Mouse (Mus musculus) G1E (cell line): Measurements from ENCODE around the gene Taf1c.

ENCODE experiments used
- CTCF ChIP-seq: IDR thresholded peaks from 2 replicates; pipeline ENCODE4 v1.5.1; 2012; ENCODE audit warnings: low read depth, low read length, inconsistent platforms, mixed read lengths
- TAL1 ChIP-seq: conservative IDR thresholded peaks from 2 replicates; pipeline ENCODE4 v1.6.1; 2012; ENCODE audit warnings: low read depth, low read length, inconsistent platforms, mixed read lengths

DNA sequence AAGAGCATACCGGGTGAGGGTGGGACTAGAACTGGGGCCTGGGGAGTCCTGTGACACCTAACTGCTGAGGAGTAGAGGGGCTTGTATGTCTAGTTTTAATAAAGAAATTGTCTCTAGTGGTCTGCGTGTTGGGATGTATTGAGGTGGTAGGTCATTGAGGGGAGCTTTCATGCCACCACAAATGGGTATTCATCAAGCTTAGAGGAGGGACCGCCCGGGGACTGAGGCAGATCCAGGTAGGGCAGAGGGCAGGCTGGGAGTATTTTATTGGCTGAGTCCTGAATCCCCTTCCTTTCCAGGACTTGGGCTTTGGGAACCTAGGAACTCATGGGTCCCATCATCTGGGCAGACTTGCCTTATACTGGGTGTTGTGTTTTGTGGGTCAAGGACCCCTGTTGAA, 11.8 kb upstream of the Taf1c start:
- TF ChIP-seq TAL1 (no peak), CTCF (no peak)
